Mouse (Mus musculus) stomach, postnatal 0 days (tissue): ENCODE data around the gene Agbl4. TPM values are rescaled to one million over a fixed set of nuclear protein-coding genes. Genes with fewer than 3 reads are reported as not detected.

Experiments used
- ATAC-seq: fragments of 200-750 bp; cut with Nextera tagmentation; 2 replicates; pipeline ENCODE4 v1.8.0; 2017; ENCODE audit not compliant: low FRiP score, low TSS enrichment
- DNase-seq: peaks from one replicate; pipeline ENCODE4 v3.0.0-alpha.2; 2016; ENCODE audit warnings: low spot score
- H3K27ac ChIP-seq: fragments of 300-500 bp; sonication (generic); replicated peaks from 2 replicates; pipeline ENCODE4 v1.5.1; 2014; ENCODE audit warnings: mild to moderate bottlenecking, control low read depth
- H3K27me3 ChIP-seq: fragments of 300-500 bp; sonication (generic); 2 replicates; pipeline ENCODE4 v1.6.1; 2014; ENCODE audit warnings: low read length; ENCODE audit not compliant: control insufficient read depth, insufficient read depth
- H3K36me3 ChIP-seq: fragments of 300-500 bp; sonication (generic); 2 replicates; pipeline ENCODE4 v1.6.1; 2014; ENCODE audit warnings: low read length, mixed read lengths; ENCODE audit not compliant: control insufficient read depth, insufficient read depth
- H3K4me1 ChIP-seq: fragments of 300-500 bp; sonication (generic); replicated peaks from 2 replicates; pipeline ENCODE4 v1.6.1; 2014; ENCODE audit warnings: antibody characterized with exemption; ENCODE audit not compliant: control insufficient read depth, insufficient read depth
- H3K4me2 ChIP-seq: fragments of 300-500 bp; sonication (generic); replicated peaks from 2 replicates; pipeline ENCODE4 v1.6.1; 2014; ENCODE audit warnings: low read depth, mild to moderate bottlenecking, control low read depth, moderate library complexity
- H3K4me3 ChIP-seq: fragments of 300-500 bp; sonication (generic); 2 replicates; pipeline ENCODE4 v1.5.1; 2014; ENCODE audit warnings: low read depth, low read length, control low read depth
- H3K9ac ChIP-seq: fragments of 300-500 bp; sonication (generic); 2 replicates; pipeline ENCODE4 v1.6.1; 2014; ENCODE audit warnings: mild to moderate bottlenecking, low read length, control low read depth, mixed read lengths
- H3K9me3 ChIP-seq: fragments of 300-500 bp; sonication (generic); 2 replicates; pipeline ENCODE4 v1.6.1; 2016; ENCODE audit warnings: low read length; ENCODE audit not compliant: control insufficient read depth
- CTCF ChIP-seq: IDR thresholded peaks from 2 replicates; pipeline ENCODE4 v1.5.1; 2016; ENCODE audit warnings: antibody characterized with exemption, low read depth, mild to moderate bottlenecking, moderate library complexity
- EP300 ChIP-seq: optimal IDR thresholded peaks from 2 replicates; pipeline ENCODE3; 2016; ENCODE audit warnings: antibody characterized with exemption
- WGBS: fragments of 180-500 bp; shearing (Covaris S2); extraction: QIAGEN DNeasy Blood & Tissue Kit; methylation state at CpG from one replicate; pipeline ENCODE4 v1.1.7; 2014; 5-methylcytosine and 5-hydroxymethylcytosine counted together
- polyA plus RNA-seq: library from polyadenylated mRNA; unstranded; fragments of >200 nt; fragmentation: Nextera tagmentation; extraction: Ambion mirVana; gene quantifications from 2 replicates; pipeline ENCODE4 v1.2.1, GENCODE M21; 2015

Gene Agbl4
- polyA plus RNA-seq, 1 experiment from 2014 or later, result 0.10 TPM

DNA sequence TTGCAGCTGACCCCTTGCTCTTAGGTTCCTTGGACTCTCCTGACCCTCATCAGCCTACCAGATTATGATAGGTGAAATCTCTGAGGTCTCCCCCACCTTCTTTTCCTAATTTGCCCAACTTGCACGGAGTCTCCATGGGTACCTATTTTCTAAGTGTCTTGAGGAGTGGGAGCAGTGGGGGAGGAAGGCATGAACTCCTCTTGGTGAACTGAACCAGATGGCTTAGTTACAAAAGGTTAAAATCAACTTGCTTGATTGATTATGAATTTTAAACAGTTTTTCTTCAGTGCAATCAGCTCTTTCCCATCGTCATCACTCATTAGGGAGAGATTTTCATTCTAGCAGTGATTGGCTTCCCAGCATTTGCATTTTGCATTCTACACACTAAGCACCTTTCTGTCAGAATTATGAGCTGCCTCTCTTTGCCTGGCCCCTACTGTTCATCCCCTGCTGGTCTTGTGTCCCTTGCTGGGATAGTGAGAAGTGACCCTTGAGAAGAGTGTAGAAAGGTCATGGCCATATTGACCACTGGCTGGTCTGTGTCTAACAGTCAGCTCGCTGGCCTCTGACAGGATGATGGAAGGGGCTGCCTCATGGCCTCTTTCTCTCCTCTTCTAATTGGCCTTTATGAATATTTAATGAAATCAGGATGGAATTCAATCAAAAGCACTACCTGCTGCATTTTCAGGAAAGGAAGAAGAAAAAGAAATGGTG, 897.2 kb downstream of the Agbl4 start:
- ATAC-seq (no peak), DNase-seq (no peak)
- 49% methylated on average over 3 of the region's 3 CpGs for WGBS
- H3K27me3 ChIP-seq, result no peaks in the 10 kb centered on the region
- no peak overlapping the region for H3K9ac ChIP-seq
- H3K4me1 ChIP-seq, result no peaks in the 10 kb centered on the region
- no peak overlapping the region for H3K27ac ChIP-seq
- H3K4me2 ChIP-seq, result no peak overlapping the region
- no peaks in the 10 kb centered on the region for H3K36me3 ChIP-seq
- no peaks in the 10 kb centered on the region for H3K9me3 ChIP-seq
- TF ChIP-seq EP300 (no peak), CTCF (no peak)
- no peak overlapping the region for H3K4me3 ChIP-seq

- Histone ChIP-seq H3K27me3 (no peaks in the 10 kb centered on the region), H3K9ac (no peak overlapping the region), H3K36me3 (no peaks in the 10 kb centered on the region), H3K27ac (no peak overlapping the region), H3K4me3 (no peak overlapping the region), H3K4me1 (no peaks in the 10 kb centered on the region), H3K4me2 (no peak overlapping the region), H3K9me3 (no peaks in the 10 kb centered on the region)
- no peak for DNase-seq
- TF ChIP-seq EP300 (no peak), CTCF (no peak)
- no peak for ATAC-seq
- 74% methylated on average over 1 of the region's 1 CpGs for WGBS
Measured at GRCm38 (mm10) chr4:111306518-111306917, 909.1 kb downstream of the Agbl4 start.

DNA sequence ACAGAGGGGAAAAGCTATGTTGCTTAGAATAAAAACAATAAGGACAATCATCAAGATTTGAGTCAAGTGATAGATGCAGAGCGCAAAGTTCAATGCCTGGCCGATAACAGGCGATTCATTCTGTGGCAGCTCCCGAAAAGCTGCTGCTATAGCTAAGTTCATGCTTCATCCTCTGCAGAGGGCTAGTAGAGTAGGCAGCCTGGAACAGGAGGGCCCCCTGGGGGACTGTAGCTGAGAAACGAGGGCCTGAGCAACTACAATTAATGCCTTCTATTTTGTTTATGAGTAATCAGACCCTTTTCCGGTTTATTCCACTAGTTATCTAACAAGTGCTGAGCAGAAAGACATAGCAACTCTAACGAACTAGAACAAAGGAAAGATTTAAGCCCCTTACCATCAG, 909.7 kb downstream of the Agbl4 start:
- WGBS, result 65% methylated on average over 7 of the region's 7 CpGs
- H3K36me3 ChIP-seq, result no peaks in the 10 kb centered on the region
- no peak overlapping the region for H3K27ac ChIP-seq
- no peaks in the 10 kb centered on the region for H3K27me3 ChIP-seq
- no peak overlapping the region for H3K9ac ChIP-seq
- no peak for DNase-seq
- no peak overlapping the region for H3K4me3 ChIP-seq
- no peaks in the 10 kb centered on the region for H3K9me3 ChIP-seq
- no peaks in the 10 kb centered on the region for H3K4me1 ChIP-seq
- no peak for ATAC-seq
- peak; percentile 40 for TF ChIP-seq CTCF
- no peak for TF ChIP-seq EP300
- no peak overlapping the region for H3K4me2 ChIP-seq

GRCm38 (mm10) chr4:111307633-111308032, 910.2 kb downstream of the Agbl4 start:
- ATAC-seq (no peak), DNase-seq (no peak)
- no peaks in the 10 kb centered on the region for H3K27me3 ChIP-seq
- no peaks in the 10 kb centered on the region for H3K9me3 ChIP-seq
- no peak overlapping the region for H3K4me3 ChIP-seq
- WGBS, result 51% methylated on average over 5 of the region's 5 CpGs
- H3K27ac ChIP-seq, result no peak overlapping the region
- TF ChIP-seq EP300 (no peak), CTCF (no peak)
- no peak overlapping the region for H3K9ac ChIP-seq
- H3K36me3 ChIP-seq, result no peaks in the 10 kb centered on the region
- no peaks in the 10 kb centered on the region for H3K4me1 ChIP-seq
- H3K4me2 ChIP-seq, result no peak overlapping the region

DNA sequence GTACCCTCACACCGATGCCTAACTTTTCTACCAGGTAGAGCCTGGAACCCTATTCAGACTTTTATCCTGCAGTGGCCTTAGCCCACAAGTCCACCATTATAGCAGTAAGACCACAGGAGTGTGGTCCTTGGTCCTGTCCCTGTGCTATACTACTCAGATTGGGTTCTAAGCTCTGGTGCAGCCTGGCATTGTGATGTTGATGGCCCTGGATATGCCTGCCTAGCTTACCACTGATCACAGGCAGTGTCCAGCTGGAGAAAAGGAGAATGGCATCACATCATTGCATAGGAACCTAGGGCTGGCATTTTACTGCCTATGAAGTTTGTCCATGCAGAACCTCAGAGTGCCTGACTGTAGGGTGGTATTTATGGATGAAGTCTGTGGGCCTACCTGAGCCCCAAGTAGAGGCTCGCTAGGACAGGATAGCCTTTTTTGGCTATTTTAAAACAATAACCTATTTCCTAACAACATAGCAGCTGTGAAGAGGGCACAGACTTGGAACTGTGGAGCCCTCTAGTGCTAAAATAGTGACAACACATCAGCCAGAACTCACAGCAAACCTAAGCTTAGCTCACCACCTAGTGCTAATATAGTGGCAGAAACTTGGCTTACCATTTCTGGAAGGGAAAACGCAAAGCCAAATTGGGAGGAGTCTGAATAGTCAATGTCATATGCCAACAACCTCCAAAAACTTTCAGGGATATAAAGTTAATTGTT, 911.3 kb downstream of the Agbl4 start:
- WGBS, result 66% methylated on average over 3 of the region's 3 CpGs

DNA sequence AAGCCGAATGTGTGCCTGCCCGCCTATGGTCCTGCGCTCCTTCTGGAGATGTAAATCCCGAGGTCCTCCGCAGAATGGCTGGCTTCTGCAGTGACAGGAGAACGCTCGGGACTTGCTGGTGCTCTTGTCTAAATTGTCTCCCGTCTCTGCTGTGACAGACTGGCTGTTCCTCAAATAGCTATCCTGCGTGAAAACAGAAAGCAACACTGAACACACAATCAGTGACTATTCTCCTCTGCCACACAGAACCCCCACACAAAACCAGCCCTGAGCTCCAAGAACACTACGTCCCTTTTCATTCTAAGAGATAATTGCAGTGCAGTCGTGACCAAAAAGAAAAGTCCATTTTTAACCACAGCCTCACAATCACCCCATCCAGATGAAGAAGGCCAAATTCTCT, 929.6 kb downstream of the Agbl4 start:
- no peaks in the 10 kb centered on the region for H3K27me3 ChIP-seq
- TF ChIP-seq CTCF, result no peak
- TF ChIP-seq EP300, result no peak
- H3K4me3 ChIP-seq, result no peak overlapping the region
- H3K4me2 ChIP-seq, result no peak overlapping the region
- DNase-seq, result no peak
- no peaks in the 10 kb centered on the region for H3K9me3 ChIP-seq
- WGBS, result 72% methylated on average over 11 of the region's 11 CpGs
- no peaks in the 10 kb centered on the region for H3K36me3 ChIP-seq
- H3K27ac ChIP-seq, result no peak overlapping the region
- ATAC-seq, result no peak
- no peaks in the 10 kb centered on the region for H3K4me1 ChIP-seq
- H3K9ac ChIP-seq, result no peak overlapping the region

More for the DNA sequence above, 911.3 kb downstream of the Agbl4 start:
- no peaks in the 10 kb centered on the region for H3K4me1 ChIP-seq
- H3K27ac ChIP-seq, result no peak overlapping the region
- H3K27me3 ChIP-seq, result no peaks in the 10 kb centered on the region
- no peak overlapping the region for H3K4me3 ChIP-seq
- no peaks in the 10 kb centered on the region for H3K9me3 ChIP-seq
- H3K9ac ChIP-seq, result no peak overlapping the region
- TF ChIP-seq EP300 (no peak), CTCF (peak; percentile 61)
- H3K4me2 ChIP-seq, result no peak overlapping the region
- DNase-seq, result no peak
- no peak for ATAC-seq
- H3K36me3 ChIP-seq, result no peaks in the 10 kb centered on the region
